Mouse (Mus musculus) lung, adult 2 months (tissue): ENCODE results near the gene Lad1. TPM values are rescaled to one million over a fixed set of nuclear protein-coding genes. Genes with fewer than 3 reads are reported as not detected.
A peak's percentile ranks its signal among the peaks of the same experiment; 100 is the strongest.

Experiments used
- DNase-seq: peaks from one replicate; pipeline ENCODE4 v3.0.0; 2022
- H3K4me1 ChIP-seq: fragments of 200-500 bp; 2 replicates; pipeline ENCODE4 v1.6.1; 2011; ENCODE audit warnings: low read length; ENCODE audit not compliant: control insufficient read depth, insufficient read depth
- H3K4me3 ChIP-seq: fragments of 200-500 bp; replicated peaks from 2 replicates; pipeline ENCODE3; 2011; ENCODE audit warnings: low read depth, mild to moderate bottlenecking, control low read depth, low read length; ENCODE audit errors: extremely low read depth
- CTCF ChIP-seq: fragments of 200-500 bp; IDR thresholded peaks from 2 replicates; pipeline ENCODE4 v1.5.1; 2011; ENCODE audit warnings: mild to moderate bottlenecking, low read length, control low read depth; ENCODE audit not compliant: insufficient read depth
- POLR2A ChIP-seq: fragments of 200-500 bp; IDR thresholded peaks from 2 replicates; pipeline ENCODE4 v1.6.1; 2011; ENCODE audit warnings: low read depth, mild to moderate bottlenecking, control low read depth, low read length, borderline replicate concordance; ENCODE audit errors: extremely low read depth
- WGBS: fragments of 180-500 bp; shearing (Covaris S2); methylation state at CpG from one replicate; pipeline ENCODE4 v1.1.7; 2018; 5-methylcytosine and 5-hydroxymethylcytosine counted together
- polyA plus RNA-seq: library from polyadenylated mRNA; depleted of rRNA; stranded (reverse); fragments of >200 nt; gene quantifications from 2 replicates; pipeline ENCODE4 v1.2.3, GENCODE M21; 2012

Gene Lad1
- polyA plus RNA-seq, 1 experiment: 43.2 TPM

GRCm38 (mm10) chr1:135788708-135789107 lies 29.7 kb upstream of the Lad1 start:
- TF ChIP-seq CTCF: peak; percentile 15
- no peak for TF ChIP-seq POLR2A
- no peak for DNase-seq
- no peak overlapping the region for H3K4me3 ChIP-seq
- peaks cover 6% of the 10 kb centered on the region; the same call in 1 of the 2 replicates for H3K4me1 ChIP-seq
- WGBS: 12% methylated on average over 10 of the region's 10 CpGs

GRCm38 (mm10) chr1:135789815-135790214 lies 28.6 kb upstream of the Lad1 start:
- WGBS: 14% methylated on average over 5 of the region's 5 CpGs
- TF ChIP-seq CTCF (peak; percentile 88), POLR2A (no peak)
- Histone ChIP-seq H3K4me1 (peaks cover 10% of the 10 kb centered on the region; the same call in 1 of the 2 replicates), H3K4me3 (no peak overlapping the region)
- DNase-seq: peak; percentile 77

DNA sequence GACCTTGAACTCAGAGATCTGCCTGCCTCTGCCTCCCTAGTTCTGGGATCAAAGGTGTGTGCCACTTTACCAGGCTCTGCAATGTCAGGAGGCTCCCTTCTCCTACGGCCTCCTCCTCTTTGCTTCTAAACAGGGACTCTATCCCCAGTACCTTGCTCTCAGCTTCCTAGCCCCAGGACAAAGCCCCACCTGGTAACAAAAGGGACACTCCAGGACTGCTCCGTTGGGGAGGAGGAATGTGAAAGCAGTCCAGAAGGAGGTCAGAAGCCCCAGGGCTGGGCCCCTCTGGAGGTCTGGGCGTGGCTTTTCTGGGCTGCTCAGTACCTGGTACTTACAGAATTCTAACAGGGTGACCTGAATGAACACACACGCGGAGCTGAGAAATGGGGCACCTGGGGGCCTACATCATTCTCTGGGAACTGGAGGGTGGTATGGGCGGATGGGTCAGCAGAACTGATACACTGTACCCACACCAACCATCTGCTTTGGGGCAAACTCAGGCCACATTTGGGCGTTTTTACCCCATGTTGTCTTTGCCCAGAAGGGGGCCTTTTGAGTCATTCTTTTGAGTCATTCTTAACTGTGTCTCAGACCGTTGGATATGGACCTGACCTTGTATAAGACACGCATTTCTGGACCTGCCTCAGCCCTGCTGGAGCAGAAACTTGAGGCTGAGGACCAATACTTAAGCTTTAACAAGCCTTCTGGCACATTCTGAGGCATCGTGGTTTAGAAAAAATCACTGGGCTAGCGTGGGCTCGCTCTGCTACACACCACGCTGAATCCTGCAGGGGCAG lies 26.1 kb upstream of the Lad1 start:
- no peak for TF ChIP-seq POLR2A
- TF ChIP-seq CTCF: no peak
- no peak for DNase-seq
- Histone ChIP-seq H3K4me1 (peaks cover 11% of the 10 kb centered on the region; the same call in 1 of the 2 replicates), H3K4me3 (no peak overlapping the region)
- WGBS: 83% methylated on average over 13 of the region's 13 CpGs

DNA sequence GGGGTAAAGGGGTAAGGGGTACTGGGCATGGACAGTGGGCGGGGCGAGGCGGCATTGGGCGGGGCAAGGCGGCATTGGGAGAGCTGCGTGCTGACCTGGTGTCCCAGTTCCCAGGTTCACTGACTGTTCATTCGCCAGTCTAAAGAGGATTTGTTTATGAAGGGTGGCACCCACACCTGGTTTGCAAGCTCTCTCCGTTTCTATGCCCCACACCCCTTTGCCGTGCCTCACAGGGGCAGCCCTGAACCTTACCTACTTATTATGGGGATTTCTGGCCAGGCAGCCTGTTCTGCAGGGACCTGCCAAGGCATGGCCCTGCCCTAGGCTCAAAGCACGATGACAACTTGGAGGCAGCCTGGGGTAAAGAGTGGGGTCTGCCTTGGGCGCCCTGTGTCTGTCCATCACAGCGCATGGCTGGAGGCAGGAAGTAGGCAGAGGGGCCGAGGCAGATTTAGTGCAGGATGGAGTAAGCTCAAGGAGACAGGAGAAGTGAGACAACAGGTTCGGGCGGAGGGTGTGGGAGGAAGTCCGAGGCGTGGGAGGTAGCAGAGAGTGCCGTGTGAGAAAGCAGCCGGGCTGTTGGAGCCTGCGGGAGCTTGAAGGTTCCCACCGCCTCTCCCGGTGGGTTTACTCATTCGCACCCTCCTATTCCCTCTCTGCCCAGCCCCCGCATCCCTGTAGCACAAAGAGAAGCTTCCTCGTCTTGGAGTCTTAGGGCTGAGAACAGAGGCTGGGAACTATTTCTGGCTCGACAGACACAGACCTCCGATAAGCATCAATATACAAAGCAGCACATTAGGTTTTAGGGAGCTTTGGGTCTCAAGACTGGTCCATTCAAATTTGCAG lies 24.8 kb upstream of the Lad1 start:
- H3K4me1 ChIP-seq: peaks cover 9% of the 10 kb centered on the region; the same call in 1 of the 2 replicates
- DNase-seq: no peak
- TF ChIP-seq POLR2A (no peak), CTCF (no peak)
- H3K4me3 ChIP-seq: peak overlapping the region; percentile 21
- WGBS: 12% methylated on average over 27 of the region's 27 CpGs

- TF ChIP-seq POLR2A (no peak), CTCF (no peak)
- WGBS: 21% methylated on average over 20 of the region's 20 CpGs
- peaks cover 8% of the 10 kb centered on the region; the same call in 1 of the 2 replicates for H3K4me1 ChIP-seq
- H3K4me3 ChIP-seq: peak overlapping the region; percentile 1
- no peak for DNase-seq
These were observed 23.9 kb upstream of the Lad1 start for GRCm38 (mm10) chr1:135794216-135795134.

DNA sequence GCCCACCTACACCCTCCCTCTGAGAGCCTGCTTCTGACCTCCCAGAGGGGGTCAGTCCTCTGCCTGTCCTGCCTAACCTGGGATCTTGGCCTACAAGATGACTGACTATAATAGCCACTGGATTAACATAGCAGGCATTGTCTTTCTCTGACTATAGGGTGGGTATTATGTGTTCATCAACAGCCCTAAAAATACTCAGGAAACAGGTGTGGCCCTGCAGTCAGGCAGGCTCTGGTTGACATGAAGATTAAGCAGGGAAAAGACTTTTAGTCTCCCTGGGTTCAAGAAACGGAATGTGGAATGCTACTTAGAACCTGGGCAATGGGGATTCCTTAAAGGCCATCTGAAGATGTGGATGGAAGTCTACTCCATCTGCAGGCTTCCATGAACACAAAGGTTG lies 19.9 kb upstream of the Lad1 start:
- Histone ChIP-seq H3K4me3 (no peak overlapping the region), H3K4me1 (peaks cover 6% of the 10 kb centered on the region; the same call in 1 of the 2 replicates)
- 62% methylated on average over 1 of the region's 1 CpGs for WGBS
- DNase-seq: no peak
- TF ChIP-seq CTCF: no peak
- TF ChIP-seq POLR2A: no peak

GRCm38 (mm10) chr1:135799109-135799627 lies 19.2 kb upstream of the Lad1 start:
- TF ChIP-seq POLR2A (no peak), CTCF (no peak)
- Histone ChIP-seq H3K4me1 (peaks cover 2% of the 10 kb centered on the region; the same call in 1 of the 2 replicates), H3K4me3 (no peak overlapping the region)
- DNase-seq: no peak
- 55% methylated on average over 8 of the region's 8 CpGs for WGBS

GRCm38 (mm10) chr1:135800192-135800950 lies 18.0 kb upstream of the Lad1 start:
- 62% methylated on average over 8 of the region's 8 CpGs for WGBS
- no peaks in the 10 kb centered on the region for H3K4me1 ChIP-seq
- H3K4me3 ChIP-seq: no peak overlapping the region
- TF ChIP-seq CTCF (no peak), POLR2A (no peak)
- DNase-seq: no peak

- WGBS: 47% methylated on average over 10 of the region's 10 CpGs
- no peak for TF ChIP-seq CTCF
- TF ChIP-seq POLR2A: no peak
- H3K4me1 ChIP-seq: no peaks in the 10 kb centered on the region
- H3K4me3 ChIP-seq: no peak overlapping the region
- no peak for DNase-seq
These were observed 10.9 kb upstream of the Lad1 start for GRCm38 (mm10) chr1:135807546-135807945.
